Mouse (Mus musculus): ENCODE results near the gene Frs3. TPM values are rescaled to one million over a fixed set of nuclear protein-coding genes. Genes with fewer than 3 reads are reported as not detected.
A peak's percentile ranks its signal among the peaks of the same experiment; 100 is the strongest.

The Frs3 gene
- total RNA-seq, 2 experiments from 2014 or later: 9.3 to 12.4 TPM

DNA sequence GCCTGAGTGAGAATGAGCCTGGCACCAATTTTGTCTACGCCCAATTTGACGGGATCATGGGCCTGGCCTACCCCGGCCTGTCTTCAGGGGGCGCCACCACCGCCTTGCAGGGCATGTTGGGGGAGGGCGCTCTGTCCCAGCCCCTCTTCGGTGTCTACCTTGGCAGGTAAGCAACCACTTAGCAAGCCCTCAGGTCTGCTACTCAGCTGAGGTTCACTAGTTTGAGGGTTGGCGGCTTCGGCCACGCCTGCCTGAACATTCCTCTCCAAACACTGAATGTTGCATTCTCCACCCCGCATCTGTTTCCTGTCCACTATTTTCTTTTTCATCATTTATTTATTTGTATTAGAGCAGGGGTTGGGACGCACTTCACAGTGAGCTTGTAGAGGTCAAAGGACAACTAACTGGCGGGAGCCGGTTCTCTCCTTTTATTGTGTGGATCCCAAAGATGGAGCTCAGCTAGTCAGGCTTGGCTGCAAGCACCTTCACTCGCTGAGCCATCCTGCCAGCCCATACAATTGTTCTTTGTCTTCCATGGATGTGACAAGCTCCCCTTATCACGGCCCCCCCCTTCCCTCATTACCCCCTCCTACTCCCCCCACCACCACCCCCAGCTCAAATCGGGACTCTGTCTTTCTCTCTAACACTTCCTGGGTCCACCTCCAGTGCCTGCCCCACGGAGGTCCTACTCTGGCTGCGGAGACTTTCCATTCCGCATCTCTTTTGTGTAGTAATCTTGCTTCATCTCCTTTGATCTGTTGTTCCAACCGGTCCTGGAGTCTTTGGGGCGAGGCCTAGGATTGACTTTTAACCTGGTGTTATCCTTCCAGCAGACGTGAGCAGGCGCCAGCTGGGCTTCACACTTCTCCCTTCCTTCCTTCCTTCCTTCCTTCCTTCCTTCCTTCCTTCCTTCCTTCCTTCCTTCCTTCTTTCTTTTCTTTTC lies 42.1 kb downstream of the Frs3 start:
- DNase-seq (ENCODE audit: low spot score in 2 of 2): no peak

DNA sequence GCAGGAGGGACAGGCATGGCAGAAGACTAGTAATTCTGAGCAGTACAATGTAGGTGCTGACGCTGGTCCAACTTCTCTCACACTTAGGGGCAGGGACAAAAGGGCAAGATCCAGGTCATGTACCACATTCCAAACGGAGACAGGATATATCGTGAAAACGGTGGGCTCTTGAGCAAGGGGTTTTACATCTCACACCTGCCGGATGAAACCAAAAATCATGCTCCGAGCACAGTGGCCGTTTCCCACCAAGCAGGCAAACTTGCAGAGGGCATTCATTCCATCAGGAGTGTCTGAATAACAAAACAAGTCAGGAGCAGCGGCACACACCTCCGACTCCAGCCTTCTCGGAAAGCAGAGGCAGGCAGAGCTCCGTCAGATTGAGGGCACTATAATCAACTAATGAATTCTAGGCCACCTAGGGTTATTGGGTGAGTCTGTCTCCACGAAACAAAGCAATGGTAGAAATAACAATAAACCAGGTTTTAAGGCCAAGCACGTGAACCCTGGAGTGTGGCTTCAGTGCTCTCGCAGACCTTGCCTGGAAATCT lies 46.8 kb downstream of the Frs3 start:
- no peak for DNase-seq (ENCODE audit: low spot score in 2 of 2)

DNA sequence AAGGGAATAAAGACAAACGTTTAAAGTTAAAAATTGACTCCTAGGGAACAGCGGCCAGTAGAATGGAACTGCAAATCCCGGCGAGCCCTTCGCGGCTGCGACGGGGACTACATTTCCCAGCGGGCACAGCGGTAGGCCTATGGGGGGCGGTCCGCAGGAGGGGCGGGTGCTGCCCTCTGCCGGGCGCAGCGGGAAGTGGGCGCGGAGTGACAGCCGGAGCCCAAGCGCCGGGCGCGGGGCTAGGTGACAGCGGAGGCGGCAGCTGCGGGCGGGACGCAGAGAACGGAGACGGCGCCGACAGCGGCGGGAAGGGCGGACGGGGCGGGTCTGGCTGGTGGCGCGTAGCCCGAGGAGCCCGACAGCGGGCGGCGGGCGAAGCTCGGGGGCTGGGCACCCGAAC lies 48.0 kb downstream of the Frs3 start, which contains the start of gene Tfeb:
Gene Tfeb (plus strand): TSS at position 175 of the 400 bp plus-strand sequence.
- DNase-seq (ENCODE audit: low spot score in 2 of 2): peak; percentile 93 to 99

DNA sequence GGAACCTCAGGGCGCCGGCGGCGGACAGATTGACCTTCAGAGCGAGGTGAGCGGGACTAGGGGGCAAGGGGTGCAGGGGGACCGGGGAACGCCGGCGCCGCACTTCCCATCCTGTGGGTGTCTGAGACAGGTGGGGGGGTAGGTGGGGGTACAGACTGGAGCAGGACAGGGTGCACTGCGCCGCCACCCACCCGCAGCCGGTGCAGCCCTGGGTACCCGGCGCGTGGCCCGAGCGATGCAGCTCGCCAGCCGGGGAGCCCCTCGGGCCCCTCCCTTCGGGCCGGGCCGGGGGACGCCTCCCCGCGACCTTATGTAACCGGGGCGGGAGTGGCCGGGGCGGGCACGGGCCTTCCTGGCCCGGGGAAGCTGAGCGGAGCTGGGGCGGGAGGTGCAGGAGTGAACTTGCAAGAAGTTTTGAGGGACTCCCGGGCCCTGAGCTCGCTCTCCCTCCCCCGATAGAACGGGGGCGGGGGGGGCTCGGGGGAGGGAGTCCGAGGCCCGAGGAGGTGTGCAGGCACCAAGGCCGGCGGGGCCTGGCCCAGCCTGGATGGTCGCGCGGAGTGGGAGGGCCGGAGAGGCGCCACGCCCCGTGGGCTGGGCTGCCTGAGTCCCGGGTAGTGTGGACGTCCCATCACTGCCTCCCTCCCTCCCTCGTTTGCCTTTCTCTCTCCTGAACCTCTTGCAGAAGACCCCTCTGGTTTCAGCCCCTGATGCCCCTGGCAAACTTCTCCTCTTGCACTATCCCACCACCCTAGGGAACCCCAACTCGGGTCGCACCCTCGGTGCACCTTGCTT lies 48.6 kb downstream of the Frs3 start:
- peak; percentile 71 to 77 for DNase-seq (ENCODE audit: low spot score in 2 of 2)

DNA sequence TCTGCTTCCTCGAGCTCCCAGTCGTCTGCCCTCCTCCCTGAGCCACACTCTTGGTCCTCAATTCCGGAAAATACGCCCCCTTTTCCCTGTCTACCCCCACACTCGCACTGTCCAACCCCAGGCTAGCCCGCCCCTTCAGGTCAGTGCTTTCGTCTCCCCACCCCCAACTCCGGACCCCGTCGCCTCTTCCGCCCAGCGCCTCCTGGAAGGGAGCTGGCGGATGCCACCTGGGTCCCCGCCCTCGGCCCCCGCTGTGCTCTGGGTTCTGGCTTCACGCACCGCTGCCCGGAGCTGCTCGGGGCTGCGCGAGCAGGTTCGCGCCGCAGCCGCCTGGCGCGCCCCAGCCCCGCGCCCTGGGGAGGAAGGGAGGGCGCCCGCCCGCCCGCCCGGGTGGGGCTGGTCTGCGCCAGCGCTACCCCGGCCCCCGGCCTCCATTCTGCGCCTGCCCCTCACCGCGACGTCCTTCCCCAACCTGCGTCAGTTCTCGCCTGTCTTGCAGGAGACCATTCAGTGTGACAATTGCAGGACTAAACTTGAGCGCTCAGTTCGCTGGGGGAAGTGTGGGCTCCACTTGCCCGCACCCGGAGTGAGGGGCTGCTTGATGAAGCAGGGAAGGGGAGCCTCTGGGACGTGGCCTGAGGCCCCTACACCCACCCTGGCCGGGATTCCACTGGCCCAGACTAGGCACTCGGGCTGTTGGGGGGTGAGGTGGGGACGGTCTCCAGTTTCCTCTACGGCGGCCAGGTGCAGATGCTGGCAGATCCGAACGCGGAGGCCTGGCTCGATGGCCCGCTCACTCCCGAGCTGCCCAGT lies 49.4 kb downstream of the Frs3 start:
- no peak for DNase-seq (ENCODE audit: low spot score in 2 of 2)

DNA sequence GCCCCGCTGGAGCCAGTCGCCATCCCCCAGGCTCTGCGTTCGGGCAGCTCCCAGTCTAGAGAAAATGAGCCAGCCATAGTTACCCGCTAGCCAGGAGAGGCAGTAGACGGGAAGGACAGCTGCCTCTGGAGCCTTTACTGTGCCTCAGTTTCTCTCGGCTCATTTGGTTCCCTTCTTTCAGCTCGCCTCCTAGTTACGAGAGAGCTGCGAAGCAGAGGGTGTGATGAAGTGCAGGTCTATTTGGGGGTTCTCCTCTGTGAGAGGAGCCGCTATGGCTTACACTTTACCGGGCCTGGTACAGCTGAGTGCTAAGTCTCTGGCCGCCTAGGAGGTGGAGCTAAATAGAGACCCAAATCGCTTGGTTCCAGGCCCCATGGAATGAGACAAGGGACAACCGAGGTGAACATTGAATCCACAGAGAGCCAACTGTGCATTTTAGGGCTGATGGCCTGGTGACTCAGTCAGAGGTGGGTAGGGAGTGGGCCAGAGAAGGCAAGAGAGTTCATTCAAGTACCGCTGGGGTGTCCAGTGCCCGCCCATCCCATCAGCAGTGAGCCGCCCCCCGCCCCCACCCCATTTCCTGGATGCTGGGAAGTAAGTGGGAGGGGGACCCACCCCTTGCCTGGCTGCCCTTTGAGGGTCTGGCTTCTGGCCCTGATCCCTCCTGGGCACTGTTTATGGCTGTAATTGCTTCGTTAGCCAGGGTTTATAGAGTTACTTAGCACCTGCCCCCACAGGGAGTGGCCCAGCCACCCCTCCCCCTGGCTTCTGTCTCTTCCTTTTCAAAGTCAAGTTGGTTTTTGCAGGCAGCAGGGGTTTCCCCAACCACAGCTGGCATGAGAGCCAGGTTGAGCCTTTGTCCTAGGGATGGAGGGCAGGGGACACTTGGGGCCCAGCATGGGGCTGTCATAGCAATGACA lies 50.3 kb downstream of the Frs3 start:
- DNase-seq (ENCODE audit: low spot score in 2 of 2): no peak

- no peak for DNase-seq (ENCODE audit: low spot score in 2 of 2)
Measured at GRCm38 (mm10) chr17:47740186-47740585, 51.4 kb downstream of the Frs3 start.

DNA sequence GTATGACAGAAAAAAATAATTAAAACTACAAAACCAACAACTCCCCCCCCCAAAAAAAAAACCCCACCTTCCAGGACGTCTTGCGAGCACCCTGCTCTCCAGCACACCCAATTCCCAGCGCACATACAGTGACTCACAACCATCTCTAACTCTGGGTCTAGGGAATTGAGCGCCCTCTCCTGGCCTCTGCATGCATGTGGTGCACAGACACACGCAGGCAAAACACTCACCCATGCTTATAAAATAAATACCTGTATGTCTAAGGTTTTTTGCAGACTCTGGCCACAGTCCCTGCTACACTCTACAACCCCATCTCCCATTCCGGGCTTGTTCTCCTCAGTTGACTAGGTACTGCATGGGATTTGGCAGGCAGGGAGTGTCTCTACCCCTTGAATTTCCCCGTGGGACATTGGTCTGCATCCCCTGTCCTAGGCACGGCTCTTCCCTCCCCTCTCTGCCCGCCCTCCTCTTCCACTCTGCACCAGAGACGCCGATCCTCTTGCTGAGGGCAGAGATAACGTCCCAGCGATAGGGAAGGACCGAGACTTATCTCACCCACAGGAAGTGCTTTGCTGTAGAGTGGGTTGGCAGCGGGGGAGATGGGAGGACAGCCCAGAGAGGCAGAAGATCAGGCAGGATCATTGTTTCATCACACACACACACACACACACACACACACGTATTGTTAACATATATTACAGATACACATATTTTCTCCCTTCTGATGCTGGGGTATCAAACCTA lies 54.3 kb downstream of the Frs3 start:
- no peak for DNase-seq (ENCODE audit: low spot score in 2 of 2)

DNA sequence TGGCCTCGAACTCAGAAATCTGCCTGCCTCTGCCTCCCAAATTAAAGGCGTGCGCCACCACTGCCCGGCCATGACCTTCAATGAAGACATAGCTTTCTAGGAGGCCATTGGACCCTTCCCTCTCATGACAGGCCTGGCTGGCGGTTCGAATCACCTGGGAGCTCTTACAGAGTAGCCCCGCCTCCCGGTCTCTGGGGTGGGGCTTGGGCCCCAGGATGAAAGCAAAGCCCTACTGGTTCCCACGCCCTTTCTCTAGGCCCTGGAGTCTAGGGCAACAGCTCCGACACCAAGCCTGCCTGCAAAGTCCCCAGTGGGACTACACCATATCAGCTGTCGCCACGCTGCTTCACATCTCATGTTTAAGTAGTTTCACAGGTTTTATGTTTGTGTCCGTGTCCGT lies 55.3 kb downstream of the Frs3 start:
- DNase-seq (ENCODE audit: low spot score in 2 of 2): no peak

DNA sequence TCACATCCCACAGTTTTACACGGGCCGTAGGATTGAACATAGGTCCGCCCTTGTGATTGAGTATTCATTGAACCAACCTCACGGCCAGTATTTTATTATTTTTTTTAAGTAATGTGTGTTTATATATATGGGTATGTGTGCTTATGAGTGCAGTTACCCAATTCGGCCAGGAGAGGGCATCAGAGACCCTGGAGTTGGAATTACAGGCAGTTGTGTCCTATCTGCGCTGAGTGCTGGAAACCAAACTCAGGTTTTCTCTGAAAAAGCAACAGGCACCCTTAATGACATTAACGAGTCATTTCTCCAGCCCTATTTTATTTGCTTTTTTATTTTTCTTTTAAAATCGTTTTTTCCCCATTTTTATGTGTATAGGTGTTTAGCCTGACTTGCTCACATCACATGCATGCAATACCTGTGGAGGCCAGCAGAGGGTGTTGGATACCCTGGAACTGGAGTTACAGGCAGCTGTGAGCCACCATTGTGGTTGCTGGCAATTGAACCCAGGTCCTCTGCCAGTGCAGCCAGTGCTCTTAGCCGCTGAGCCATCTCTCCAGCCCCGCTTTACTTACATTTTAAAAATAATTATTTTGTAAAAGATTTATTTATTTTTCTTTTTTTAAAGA lies 56.0 kb downstream of the Frs3 start:
- DNase-seq (ENCODE audit: low spot score in 2 of 2): no peak

- DNase-seq (ENCODE audit: low spot score in 2 of 2): no peak
Measured at GRCm38 (mm10) chr17:47748791-47749553, 60.1 kb downstream of the Frs3 start.

DNA sequence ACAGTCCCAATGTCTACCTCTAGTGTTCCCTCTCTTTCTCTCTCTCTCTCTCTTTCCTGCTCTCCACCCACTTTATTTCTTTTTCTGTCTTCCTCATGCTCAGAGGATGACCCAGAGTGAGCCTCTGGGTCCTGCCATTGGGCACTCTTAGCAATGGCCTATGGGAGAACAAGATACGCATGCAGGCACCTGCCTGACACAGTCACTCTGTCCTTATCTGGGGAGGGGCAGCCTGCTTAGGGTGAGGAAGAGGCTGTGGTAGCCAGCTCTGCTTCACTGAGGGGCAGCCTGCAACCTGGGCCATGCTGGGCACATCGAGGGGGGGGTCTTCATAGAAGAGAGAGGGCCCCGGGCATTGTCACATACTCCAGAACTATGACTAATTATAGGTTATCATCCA lies 60.8 kb downstream of the Frs3 start:
- DNase-seq (ENCODE audit: low spot score in 2 of 2): no peak

DNA sequence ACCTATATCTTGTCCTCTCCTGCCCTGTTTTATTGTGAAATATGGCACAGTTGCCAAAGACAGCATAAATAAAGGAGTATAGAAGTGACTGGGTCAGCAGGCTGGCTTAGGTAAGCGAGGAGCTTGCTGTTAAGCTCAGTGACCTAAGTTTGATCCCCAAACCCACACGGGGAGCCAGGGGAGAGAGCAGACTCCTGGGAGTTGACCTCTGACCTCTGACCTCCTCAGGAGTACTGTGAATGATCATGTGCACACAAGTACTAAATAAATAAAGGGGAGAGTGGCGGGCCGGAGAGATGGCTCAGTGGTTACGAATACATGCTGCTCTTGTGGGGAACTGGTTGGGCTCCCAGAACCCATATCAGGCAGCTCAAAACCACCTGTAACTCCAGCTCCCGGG lies 61.3 kb downstream of the Frs3 start:
- DNase-seq (ENCODE audit: low spot score in 2 of 2): no peak

GRCm38 (mm10) chr17:47751811-47752210 lies 63.0 kb downstream of the Frs3 start:
- DNase-seq (ENCODE audit: low spot score in 2 of 2): no peak

DNA sequence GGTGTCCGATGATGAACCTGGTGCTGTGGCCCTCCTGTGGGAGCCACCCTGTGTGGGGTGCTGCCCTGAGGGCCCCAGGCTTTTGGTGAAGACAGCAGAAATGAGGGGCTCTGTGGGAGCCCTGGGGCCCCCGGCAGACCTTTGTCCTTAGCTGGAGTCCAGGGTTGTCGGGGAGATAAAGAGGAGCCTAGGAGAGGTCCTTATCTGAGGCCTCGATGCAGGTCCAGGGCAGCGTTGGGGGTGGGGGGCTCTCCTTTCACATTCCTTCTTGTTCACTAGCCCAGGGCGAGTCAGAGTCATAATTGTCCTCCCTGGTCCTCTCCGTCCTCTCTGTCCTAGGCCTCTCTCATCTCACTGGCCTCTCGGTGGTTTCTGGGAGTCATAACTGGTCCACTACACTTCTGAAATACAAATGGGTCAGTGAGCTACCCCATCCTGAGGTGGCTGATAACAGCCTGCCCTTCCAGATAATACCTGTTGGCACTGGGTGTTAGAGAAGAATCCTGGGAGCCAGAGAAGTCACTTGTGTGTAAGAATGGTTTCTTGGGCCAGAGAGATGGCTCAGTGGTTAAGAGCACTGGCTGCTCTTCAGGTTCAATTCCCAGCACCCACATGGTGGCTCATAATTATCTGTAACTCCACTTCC lies 64.4 kb downstream of the Frs3 start:
- no peak for DNase-seq (ENCODE audit: low spot score in 2 of 2)

Data from adrenal gland, postnatal 4 days (tissue).